Mouse (Mus musculus): Measurements from ENCODE around the gene Atg101.

- TF ChIP-seq CTCF (IDR thresholded peaks at IDR 0.05; ENCODE audit: low read depth, low read length) (no peak), EP300 (IDR thresholded peaks at IDR 0.05; ENCODE audit: insufficient read depth, low read depth, low read length) (no peak), POLR2A (IDR thresholded peaks at IDR 0.05; ENCODE audit: insufficient read depth, low read length) (no peak)
Observed at GRCm38 (mm10) chr15:101333165-101333564, 49.1 kb downstream of the Atg101 start.

Data from ES-Bruce4 (cell line).